Mouse (Mus musculus) stomach, embryonic 14.5 days (tissue): ENCODE measurements around the gene Slc5a5. TPM values are rescaled to one million over a fixed set of nuclear protein-coding genes. Genes with fewer than 3 reads are reported as not detected.

ENCODE experiments used
- ATAC-seq: fragments of 200-750 bp; cut with Nextera tagmentation; 2 replicates; pipeline ENCODE4 v1.8.0; 2017; ENCODE audit warnings: low read depth, moderate TSS enrichment; ENCODE audit not compliant: insufficient number of reproducible peaks, insufficient read depth, low FRiP score
- H3K27ac ChIP-seq: fragments of 300-500 bp; sonication (generic); 2 replicates; pipeline ENCODE4 v1.5.1; 2014; ENCODE audit warnings: mild to moderate bottlenecking, low read length, moderate library complexity, mixed read lengths
- H3K27me3 ChIP-seq: fragments of 300-500 bp; sonication (generic); 2 replicates; pipeline ENCODE4 v1.6.1; 2014; ENCODE audit warnings: low read length, control low read depth, mixed read lengths; ENCODE audit not compliant: control insufficient read depth, insufficient read depth
- H3K36me3 ChIP-seq: fragments of 300-500 bp; sonication (generic); 2 replicates; pipeline ENCODE4 v1.6.1; 2014; ENCODE audit warnings: mild to moderate bottlenecking, control low read depth, low read length, moderate library complexity, mixed read lengths; ENCODE audit not compliant: control insufficient read depth, insufficient read depth
- H3K4me1 ChIP-seq: fragments of 300-500 bp; sonication (generic); 2 replicates; pipeline ENCODE4 v1.6.1; 2014; ENCODE audit warnings: low read length, control low read depth, mixed read lengths; ENCODE audit not compliant: control insufficient read depth, insufficient read depth
- H3K4me2 ChIP-seq: fragments of 300-500 bp; sonication (generic); replicated peaks from 2 replicates; pipeline ENCODE4 v1.6.1; 2014; ENCODE audit warnings: low read depth, low read length, control low read depth
- H3K4me3 ChIP-seq: fragments of 300-500 bp; sonication (generic); 2 replicates; pipeline ENCODE4 v1.5.1; 2014; ENCODE audit warnings: low read depth, low read length, control low read depth
- H3K9ac ChIP-seq: fragments of 300-500 bp; sonication (generic); replicated peaks from 2 replicates; pipeline ENCODE4 v1.6.1; 2014; ENCODE audit warnings: low read depth, mild to moderate bottlenecking, control low read depth, low read length, moderate library complexity, mixed read lengths
- H3K9me3 ChIP-seq: fragments of 300-500 bp; sonication (generic); 2 replicates; pipeline ENCODE4 v1.6.1; 2016; ENCODE audit warnings: low read depth, low read length, control low read depth; ENCODE audit not compliant: control insufficient read depth
- WGBS: fragments of 180-500 bp; shearing (Covaris S2); extraction: QIAGEN DNeasy Blood & Tissue Kit; methylation state at CpG from one replicate; pipeline ENCODE4 v1.1.7; 2014; 5-methylcytosine and 5-hydroxymethylcytosine counted together
- polyA plus RNA-seq: library from polyadenylated mRNA; unstranded; fragments of >200 nt; fragmentation: Nextera tagmentation; extraction: Ambion mirVana; gene quantifications from 2 replicates; pipeline ENCODE4 v1.2.1, GENCODE M21; 2014

Slc5a5 gene
- polyA plus RNA-seq, 1 experiment from 2014 or later: 4.2 TPM

DNA sequence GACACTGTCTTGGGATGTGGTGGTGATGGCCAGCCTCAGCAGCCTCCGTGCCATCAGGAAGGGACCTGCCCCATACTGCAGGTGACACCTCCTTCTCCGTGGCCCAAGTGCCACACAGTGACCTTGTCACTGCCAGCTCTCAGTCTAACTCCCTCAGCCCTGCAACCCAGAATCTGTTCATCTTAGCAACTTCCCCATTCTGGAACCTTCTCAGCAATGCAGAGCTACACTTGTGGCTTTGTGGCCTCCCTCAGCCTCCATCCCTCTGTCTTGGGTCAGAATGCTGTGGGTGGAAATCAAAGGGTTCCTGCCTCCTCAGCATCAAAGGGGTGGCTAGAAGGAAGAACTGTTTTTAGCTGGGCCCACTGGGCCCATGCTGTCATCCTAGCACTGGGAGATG is 38.7 kb downstream of the Slc5a5 start:
- H3K4me1 ChIP-seq: peaks cover 3% of the 10 kb centered on the region; the same call in 1 of the 2 replicates
- no peak overlapping the region for H3K27ac ChIP-seq
- 81% methylated on average over 2 of the region's 2 CpGs for WGBS
- no peak overlapping the region for H3K4me3 ChIP-seq
- H3K4me2 ChIP-seq: no peak overlapping the region
- no peak for ATAC-seq
- H3K27me3 ChIP-seq: no peaks in the 10 kb centered on the region
- H3K36me3 ChIP-seq: no peaks in the 10 kb centered on the region
- no peaks in the 10 kb centered on the region for H3K9me3 ChIP-seq
- H3K9ac ChIP-seq: no peak overlapping the region

DNA sequence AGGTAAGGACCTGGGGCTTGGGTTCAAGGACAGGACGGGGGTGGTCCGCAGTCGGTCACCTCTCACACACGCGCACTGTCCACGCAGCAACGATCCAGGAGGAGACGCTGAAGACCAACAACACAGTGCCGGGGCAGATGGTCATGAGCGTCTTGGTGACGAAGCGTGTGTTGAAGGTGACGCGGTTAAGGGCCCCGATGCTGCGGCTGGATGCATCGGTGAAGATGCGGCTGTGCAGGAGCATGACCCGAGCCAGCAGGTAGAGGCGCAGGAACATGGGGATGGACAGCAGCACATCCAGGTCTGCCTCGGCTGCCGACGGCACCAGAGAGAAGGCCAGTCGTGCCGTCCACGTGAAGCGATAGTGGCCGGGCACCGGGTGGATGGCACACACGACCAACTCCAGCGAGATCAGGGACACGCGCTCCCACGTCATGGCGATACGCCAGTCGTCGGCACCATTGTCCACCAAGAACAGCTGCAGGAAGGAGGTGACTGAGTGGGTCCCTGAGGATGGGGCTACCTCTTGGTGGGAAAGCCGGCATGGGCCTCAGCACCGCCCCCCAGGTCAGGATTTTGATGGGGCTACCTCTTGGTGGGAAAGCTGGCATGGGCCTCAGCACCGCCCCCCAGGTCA is 39.8 kb downstream of the Slc5a5 start:
- no peaks in the 10 kb centered on the region for H3K27me3 ChIP-seq
- H3K27ac ChIP-seq: no peak overlapping the region
- H3K9ac ChIP-seq: no peak overlapping the region
- no peaks in the 10 kb centered on the region for H3K9me3 ChIP-seq
- H3K4me2 ChIP-seq: no peak overlapping the region
- ATAC-seq: no peak
- no peaks in the 10 kb centered on the region for H3K36me3 ChIP-seq
- WGBS: 87% methylated on average over 41 of the region's 41 CpGs
- no peak overlapping the region for H3K4me3 ChIP-seq
- H3K4me1 ChIP-seq: peaks cover 3% of the 10 kb centered on the region; the same call in 1 of the 2 replicates

DNA sequence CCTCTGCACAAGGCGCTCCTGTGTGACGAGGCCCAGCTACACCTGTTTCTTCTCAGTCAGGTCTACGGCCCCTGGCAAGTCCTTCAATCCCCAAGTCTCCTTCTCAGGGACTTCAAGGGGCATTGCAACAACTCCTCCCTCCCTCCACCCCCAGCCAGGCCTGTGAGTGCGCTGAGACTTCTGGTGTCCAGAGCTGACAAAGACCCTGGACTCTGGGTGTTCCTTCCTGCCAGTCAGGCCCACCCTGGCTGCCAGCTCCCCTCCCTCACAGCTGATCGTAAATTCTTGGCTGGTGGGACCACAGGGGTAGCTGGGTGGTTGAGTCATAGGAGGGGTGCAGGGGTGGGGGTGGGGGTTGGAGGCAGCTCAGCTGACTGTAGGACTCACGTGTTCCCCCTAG is 40.7 kb downstream of the Slc5a5 start:
- H3K27ac ChIP-seq: no peak overlapping the region
- 52% methylated on average over 6 of the region's 6 CpGs for WGBS
- no peaks in the 10 kb centered on the region for H3K4me1 ChIP-seq
- no peaks in the 10 kb centered on the region for H3K36me3 ChIP-seq
- H3K4me2 ChIP-seq: no peak overlapping the region
- ATAC-seq: no peak; the same call in 1 of the 2 replicates
- no peak overlapping the region for H3K4me3 ChIP-seq
- 0 out of 2 replicates have a peak overlapping the region, but pooled peaks have one; percentile 7 for H3K9ac ChIP-seq
- no peaks in the 10 kb centered on the region for H3K27me3 ChIP-seq
- no peaks in the 10 kb centered on the region for H3K9me3 ChIP-seq

DNA sequence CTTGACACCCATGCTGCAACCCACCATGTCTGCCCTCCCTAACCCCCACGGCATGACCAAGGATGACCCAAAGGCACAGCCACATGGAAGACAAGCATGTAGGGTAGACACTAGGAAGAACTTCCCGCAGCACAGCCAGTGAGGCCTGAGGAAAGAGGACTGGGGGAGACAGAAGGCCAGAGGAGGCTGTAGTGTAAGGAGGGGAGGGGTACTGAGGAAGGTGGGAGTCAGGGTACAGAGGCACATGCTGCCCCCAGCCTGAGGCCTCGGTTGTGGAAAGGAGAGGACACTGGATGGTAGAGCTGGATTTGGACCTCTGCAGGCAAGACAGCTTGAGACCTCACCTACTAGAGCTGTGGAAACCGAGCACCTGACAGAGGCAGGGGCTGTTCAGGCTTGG is 41.6 kb downstream of the Slc5a5 start:
- H3K36me3 ChIP-seq: no peaks in the 10 kb centered on the region
- no peak overlapping the region for H3K4me3 ChIP-seq
- no peak overlapping the region for H3K9ac ChIP-seq
- H3K9me3 ChIP-seq: no peaks in the 10 kb centered on the region
- ATAC-seq: no peak
- H3K27ac ChIP-seq: no peak overlapping the region
- 87% methylated on average over 4 of the region's 4 CpGs for WGBS
- H3K4me1 ChIP-seq: no peaks in the 10 kb centered on the region
- no peak overlapping the region for H3K4me2 ChIP-seq
- no peaks in the 10 kb centered on the region for H3K27me3 ChIP-seq

DNA sequence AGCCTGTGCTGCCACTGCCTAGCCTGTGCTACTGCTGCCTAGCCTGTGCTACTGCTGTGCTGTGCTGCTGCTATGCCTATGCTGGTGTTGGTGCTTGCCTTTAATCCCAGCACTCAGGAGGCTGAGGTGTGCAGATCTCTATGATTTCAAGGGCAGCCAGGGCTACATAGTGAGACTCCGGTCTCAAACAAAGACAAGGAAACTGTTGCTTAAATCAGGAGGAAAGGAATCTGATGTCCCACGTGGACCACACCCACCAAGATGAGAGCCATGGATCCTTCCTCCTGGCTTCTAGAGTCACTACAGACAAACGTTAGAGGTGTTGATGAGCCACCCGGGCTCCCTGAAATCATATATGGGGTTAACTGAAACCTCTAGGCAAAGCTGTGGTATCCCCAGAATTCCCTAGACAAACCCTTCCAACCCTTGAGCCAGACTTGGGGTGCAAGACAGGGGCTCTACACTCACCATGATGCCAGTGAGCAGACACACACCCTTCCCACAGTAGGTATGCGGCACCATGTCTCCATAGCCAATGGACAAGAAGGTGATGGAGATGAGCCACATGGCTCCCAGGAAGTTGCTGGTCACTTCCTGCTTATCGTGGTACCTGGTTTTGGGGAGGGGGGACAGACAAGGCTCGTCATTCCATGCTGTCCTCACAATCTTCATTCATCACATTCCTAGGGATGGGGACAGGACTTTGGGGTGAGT is 42.3 kb downstream of the Slc5a5 start:
- no peaks in the 10 kb centered on the region for H3K27me3 ChIP-seq

DNA sequence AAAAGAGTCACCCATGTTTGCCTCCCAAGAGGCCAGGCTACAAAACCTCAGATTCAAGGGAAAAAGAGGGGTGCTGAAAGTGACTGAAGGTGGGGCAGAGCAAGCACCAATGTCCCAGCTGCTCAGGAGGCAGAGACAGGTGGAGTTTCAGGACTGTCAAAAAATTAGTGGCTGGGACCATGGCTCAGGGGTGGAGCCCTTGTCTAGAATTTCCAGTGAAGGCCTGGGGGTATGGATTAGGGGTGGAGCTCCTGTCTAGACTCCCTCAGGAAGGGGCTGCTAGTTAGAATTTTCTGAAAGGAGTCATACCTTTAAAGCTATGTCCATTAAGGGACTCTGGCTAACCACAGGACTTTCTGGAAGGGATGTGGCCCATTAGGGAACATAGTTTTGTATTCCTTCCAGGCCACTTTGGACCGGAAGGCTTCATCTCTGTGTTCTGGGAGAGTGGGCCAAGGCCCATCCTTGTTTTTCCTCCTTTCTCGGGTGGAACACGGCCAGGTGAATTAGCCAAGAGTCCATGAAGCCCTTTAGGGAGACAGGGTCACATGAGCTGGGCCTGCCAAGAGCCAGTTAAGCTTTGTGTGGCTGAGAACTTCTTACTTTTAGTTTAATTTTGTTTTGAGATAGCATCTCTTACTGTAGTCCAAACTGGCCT is 43.1 kb downstream of the Slc5a5 start:
- no peak overlapping the region for H3K27ac ChIP-seq
- no peaks in the 10 kb centered on the region for H3K27me3 ChIP-seq
- H3K4me1 ChIP-seq: no peaks in the 10 kb centered on the region
- H3K9ac ChIP-seq: no peak overlapping the region
- no peaks in the 10 kb centered on the region for H3K36me3 ChIP-seq
- 85% methylated on average over 3 of the region's 3 CpGs for WGBS
- no peak overlapping the region for H3K4me3 ChIP-seq
- H3K4me2 ChIP-seq: no peak overlapping the region
- no peak for ATAC-seq
- H3K9me3 ChIP-seq: no peaks in the 10 kb centered on the region

More for the DNA sequence above, 42.3 kb downstream of the Slc5a5 start:
- no peak overlapping the region for H3K9ac ChIP-seq
- no peaks in the 10 kb centered on the region for H3K9me3 ChIP-seq
- no peaks in the 10 kb centered on the region for H3K36me3 ChIP-seq
- H3K4me3 ChIP-seq: no peak overlapping the region
- WGBS: 75% methylated on average over 7 of the region's 7 CpGs
- H3K27ac ChIP-seq: no peak overlapping the region
- no peak for ATAC-seq
- H3K4me2 ChIP-seq: no peak overlapping the region
- no peaks in the 10 kb centered on the region for H3K4me1 ChIP-seq

DNA sequence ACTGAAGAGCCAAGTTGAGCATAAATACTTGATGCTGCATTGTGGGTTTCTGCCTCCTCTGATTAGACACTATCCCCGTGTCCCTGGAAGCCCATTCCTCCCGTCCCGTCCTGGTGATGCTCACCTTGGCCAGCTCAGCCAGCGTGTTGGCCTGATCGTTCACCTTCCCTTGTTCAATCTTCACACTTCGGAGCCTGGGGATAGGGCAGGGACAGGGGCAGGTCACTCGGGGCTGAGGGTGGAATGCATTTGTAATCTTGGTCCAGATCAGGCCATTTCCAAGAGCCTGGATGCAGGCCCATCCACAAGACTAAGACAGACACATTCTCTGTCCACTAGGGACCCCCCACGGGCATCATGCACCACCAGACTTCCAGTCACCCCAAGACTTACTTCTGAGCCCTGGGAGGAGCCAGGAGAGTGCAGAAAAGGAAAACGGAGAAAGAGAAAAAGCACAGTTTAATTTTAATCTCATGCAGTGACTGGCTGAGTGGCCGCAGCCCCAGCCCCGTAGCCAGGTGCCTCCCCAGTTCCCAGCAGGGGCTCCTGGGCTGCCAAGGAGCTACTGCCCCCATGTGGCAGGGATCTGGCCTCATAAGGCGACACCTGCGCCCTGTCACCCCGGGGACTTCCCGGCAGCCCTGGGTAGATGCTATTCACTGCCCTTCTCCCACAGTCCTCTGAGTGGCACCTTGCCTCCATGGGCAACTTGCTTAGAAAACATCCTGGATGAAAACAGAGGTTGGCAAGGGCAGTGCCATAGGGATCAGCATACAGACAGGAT is 46.0 kb downstream of the Slc5a5 start:
- Histone ChIP-seq H3K9ac (no peak overlapping the region), H3K36me3 (no peaks in the 10 kb centered on the region), H3K27me3 (no peaks in the 10 kb centered on the region), H3K4me2 (no peak overlapping the region), H3K4me3 (no peak overlapping the region), H3K27ac (no peak overlapping the region), H3K9me3 (no peaks in the 10 kb centered on the region), H3K4me1 (no peaks in the 10 kb centered on the region)
- WGBS: 54% methylated on average over 15 of the region's 15 CpGs
- no peak for ATAC-seq

DNA sequence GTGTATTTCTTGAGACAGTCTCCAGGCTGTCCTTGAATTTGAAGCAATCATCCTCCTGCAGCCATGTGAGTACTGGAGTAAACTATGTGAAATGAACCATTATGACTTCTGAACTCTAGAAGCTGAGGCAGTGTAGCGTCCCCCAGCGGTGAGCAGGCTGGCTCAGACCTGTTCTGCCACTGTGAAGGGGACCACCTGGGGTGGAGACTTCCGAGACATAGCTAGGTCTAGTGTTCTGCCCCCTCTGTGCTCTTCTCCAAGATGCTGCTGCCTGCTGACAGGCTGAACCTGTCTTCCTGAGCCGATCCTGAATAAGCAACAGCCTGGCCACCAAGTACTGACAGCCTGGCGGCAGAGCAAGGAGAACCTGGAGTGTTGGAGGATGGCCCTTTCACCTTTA is 47.4 kb downstream of the Slc5a5 start:
- ATAC-seq: no peak
- H3K9me3 ChIP-seq: no peaks in the 10 kb centered on the region
- 38% methylated on average over 5 of the region's 5 CpGs for WGBS
- H3K36me3 ChIP-seq: no peaks in the 10 kb centered on the region
- H3K27ac ChIP-seq: no peak overlapping the region
- H3K27me3 ChIP-seq: no peaks in the 10 kb centered on the region
- no peak overlapping the region for H3K9ac ChIP-seq
- no peak overlapping the region for H3K4me2 ChIP-seq
- peaks cover 5% of the 10 kb centered on the region; the same call in 1 of the 2 replicates for H3K4me1 ChIP-seq
- H3K4me3 ChIP-seq: no peak overlapping the region
